Mouse (Mus musculus) v-Abl transformed pro-B cells (cell line): Measurements from ENCODE around the gene BC005624.

ENCODE experiments used
- in situ Hi-C, 2 experiments: fragments of 400-800 bp; cut with MboI; formaldehyde crosslinking; loops; one replicate each; pipeline ENCODE4 v1.15.1; 2025; ENCODE audit not compliant: unreplicated experiment in 2 of 2

BC005624 gene

GRCm38 (mm10) chr2:30933032-30933431 lies 49.0 kb downstream of the BC005624 start:
- in situ Hi-C loops = loop anchor here (5.0 to 10.0 kb wide), 5 partner anchors 41 to 888 kb away; partner anchors contain the start of gene Wdr34 (in 1 of the 2)

- in situ Hi-C loops = loop anchor here (5.0 to 10.0 kb wide), 5 partner anchors 40 to 887 kb away; partner anchors contain the start of gene Wdr34 (in 1 of the 2)
Measured at GRCm38 (mm10) chr2:30931922-30932321, 50.1 kb downstream of the BC005624 start.

GRCm38 (mm10) chr2:30930846-30931245 lies 51.2 kb downstream of the BC005624 start:
- in situ Hi-C loops = loop anchor here (5.0 to 10.0 kb wide), 5 partner anchors 39 to 886 kb away; partner anchors contain the start of gene Wdr34 (in 1 of the 2)

GRCm38 (mm10) chr2:30929483-30930045 lies 52.4 kb downstream of the BC005624 start, which contains the start of gene Ptges:
TSS of gene Ptges (minus strand) at chr2:30929863.
- in situ Hi-C loops = loop anchor here (5.0 to 10.0 kb wide), 5 partner anchors 37 to 885 kb away; partner anchors contain the start of gene Wdr34 (in 1 of the 2)

- in situ Hi-C loops = loop anchor here in 1 of 2 experiments (5.0 kb wide), 1 partner anchor 132 kb away; no protein-coding TSS in a partner anchor
Measured at GRCm38 (mm10) chr2:30928893-30929482, 53.0 kb downstream of the BC005624 start.

GRCm38 (mm10) chr2:30927844-30928628 lies 54.0 kb downstream of the BC005624 start:
- in situ Hi-C loops = loop anchor here in 1 of 2 experiments (5.0 kb wide), 1 partner anchor 131 kb away; no protein-coding TSS in a partner anchor

GRCm38 (mm10) chr2:30927151-30927781 lies 54.7 kb downstream of the BC005624 start:
- in situ Hi-C loops = loop anchor here in 1 of 2 experiments (5.0 kb wide), 1 partner anchor 130 kb away; no protein-coding TSS in a partner anchor

- in situ Hi-C loops = loop anchor here in 1 of 2 experiments (5.0 kb wide), 1 partner anchor 129 kb away; no protein-coding TSS in a partner anchor
Measured at GRCm38 (mm10) chr2:30926381-30926780, 55.6 kb downstream of the BC005624 start.

- in situ Hi-C loops = loop anchor here in 1 of 2 experiments (5.0 kb wide), 1 partner anchor 128 kb away; no protein-coding TSS in a partner anchor
Measured at GRCm38 (mm10) chr2:30925181-30925580, 56.8 kb downstream of the BC005624 start.

- in situ Hi-C loops = no loop called here
Measured at GRCm38 (mm10) chr2:30923099-30923498, 58.9 kb downstream of the BC005624 start.
